Mouse (Mus musculus): ENCODE results near the gene Nolc1. TPM values are rescaled to one million over a fixed set of nuclear protein-coding genes. Genes with fewer than 3 reads are reported as not detected.
A peak's percentile ranks its signal among the peaks of the same experiment; 100 is the strongest.

Gene Nolc1
- total and polyA plus RNA-seq, 3 experiments, result 116 to 153 (median 147) TPM

DNA sequence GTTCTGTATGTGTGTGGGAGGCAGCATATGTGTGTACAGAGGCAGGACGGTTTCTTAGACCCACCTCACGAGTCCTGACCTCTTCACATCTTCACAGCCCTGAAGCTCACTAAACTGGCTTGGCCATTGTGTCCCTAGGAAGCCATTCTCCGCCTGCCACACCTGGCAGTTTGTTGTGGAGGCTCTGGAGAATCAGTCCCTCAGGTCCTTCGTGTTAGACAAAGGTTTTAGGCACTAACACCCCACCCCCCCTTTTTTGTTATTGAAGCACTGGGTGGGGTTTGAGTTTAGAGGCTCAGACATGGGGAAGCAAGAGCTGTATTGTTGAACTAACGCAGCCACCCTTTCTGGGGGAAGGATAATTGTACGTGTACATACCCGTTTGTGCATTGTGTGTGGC lies 2.4 kb upstream of the Nolc1 start:
- DNase-seq (ENCODE audit: low spot score), result no peak
- Histone ChIP-seq H3K27me3 (ENCODE audit: insufficient read depth, low read length) (no peaks in the 10 kb centered on the region), H3K4me3 (ENCODE audit: low read depth, low read length) (no peak overlapping the region), H3K36me3 (replicated peaks) (peaks cover 76% of the 10 kb centered on the region), H3K9me3 (replicated peaks) (no peaks in the 10 kb centered on the region), H3K4me1 (ENCODE audit: insufficient read depth, low read depth, low read length) (peaks cover 42% of the 10 kb centered on the region)
- no peak for TF ChIP-seq CTCF (IDR thresholded peaks at IDR 0.05; ENCODE audit: low read depth, low read length)
- no peak for TF ChIP-seq POLR2AphosphoS5 (IDR thresholded peaks at IDR 0.05; ENCODE audit: insufficient replicate concordance, low read depth, low read length)
- no peak for TF ChIP-seq GATA2 (IDR thresholded peaks at IDR 0.05; ENCODE audit: borderline replicate concordance, low read depth, low read length)
- TF ChIP-seq TAL1 (conservative IDR thresholded peaks at IDR 0.05; ENCODE audit: low read depth, low read length), result no peak
- no peak for TF ChIP-seq GATA1 (IDR thresholded peaks at IDR 0.05; ENCODE audit: borderline replicate concordance, low read length)
- ATAC-seq (ENCODE audit: extremely low read depth, insufficient number of reproducible peaks, low FRiP score, poor library complexity, severe bottlenecking), result no peak

DNA sequence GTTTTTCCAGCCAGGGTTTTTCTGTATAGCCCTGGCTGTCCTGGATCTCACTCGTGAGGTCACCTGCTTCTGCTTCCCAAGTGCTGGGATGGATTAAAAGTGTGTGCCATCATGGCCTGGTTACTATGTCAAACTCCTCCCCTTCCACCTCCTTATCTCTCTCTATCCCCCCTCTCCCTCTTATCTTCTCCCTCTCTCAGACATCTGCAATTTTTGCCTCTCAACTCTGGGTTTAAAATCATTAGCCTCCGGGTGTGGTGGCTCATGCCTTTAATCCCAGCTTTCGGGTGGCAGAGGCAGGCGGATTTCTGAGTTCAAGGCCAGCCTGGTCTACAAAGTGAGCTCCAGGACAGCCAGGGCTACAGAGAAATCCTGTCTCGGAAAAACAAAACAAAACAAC lies 1.4 kb upstream of the Nolc1 start:
- no peaks in the 10 kb centered on the region for H3K27me3 ChIP-seq (ENCODE audit: insufficient read depth, low read length)
- ATAC-seq (ENCODE audit: extremely low read depth, insufficient number of reproducible peaks, low FRiP score, poor library complexity, severe bottlenecking) (no peak), DNase-seq (ENCODE audit: low spot score) (no peak)
- H3K36me3 ChIP-seq (replicated peaks), result peaks cover 76% of the 10 kb centered on the region
- TF ChIP-seq TAL1 (conservative IDR thresholded peaks at IDR 0.05; ENCODE audit: low read depth, low read length) (no peak), CTCF (IDR thresholded peaks at IDR 0.05; ENCODE audit: low read depth, low read length) (no peak)
- no peak overlapping the region for H3K4me3 ChIP-seq (ENCODE audit: low read depth, low read length)
- no peaks in the 10 kb centered on the region for H3K9me3 ChIP-seq (replicated peaks)
- peaks cover 49% of the 10 kb centered on the region for H3K4me1 ChIP-seq (ENCODE audit: insufficient read depth, low read depth, low read length)

DNA sequence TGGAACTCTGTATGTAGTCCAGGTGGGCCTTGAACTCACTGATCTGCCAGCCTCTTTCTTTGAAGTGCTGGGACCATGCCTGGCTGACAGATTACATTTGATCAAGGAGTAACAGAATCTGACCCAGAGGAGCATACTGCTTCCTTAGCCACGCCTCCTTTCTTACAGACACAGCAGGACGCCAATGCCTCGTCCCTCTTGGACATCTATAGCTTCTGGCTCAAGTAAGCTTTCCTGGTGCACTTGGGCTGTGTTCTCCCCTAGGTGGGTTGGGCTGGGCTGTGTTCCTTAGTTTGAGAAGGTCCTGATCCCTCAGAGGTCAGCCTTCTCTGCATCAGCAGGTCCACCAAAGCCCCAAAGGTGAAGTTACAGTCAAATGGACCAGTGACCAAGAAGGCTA lies 2.9 kb downstream of the Nolc1 start:
- TF ChIP-seq CTCF (IDR thresholded peaks at IDR 0.05; ENCODE audit: low read depth, low read length), result no peak
- DNase-seq (ENCODE audit: low spot score) (no peak), ATAC-seq (ENCODE audit: extremely low read depth, insufficient number of reproducible peaks, low FRiP score, poor library complexity, severe bottlenecking) (no peak)
- Histone ChIP-seq H3K4me3 (ENCODE audit: low read depth, low read length) (peak overlapping the region; percentile 5; the same call in 1 of the 2 replicates), H3K36me3 (replicated peaks) (peaks cover 77% of the 10 kb centered on the region), H3K4me1 (ENCODE audit: insufficient read depth, low read depth, low read length) (peaks cover 44% of the 10 kb centered on the region), H3K27me3 (ENCODE audit: insufficient read depth, low read length) (no peaks in the 10 kb centered on the region), H3K9me3 (replicated peaks) (no peaks in the 10 kb centered on the region)

DNA sequence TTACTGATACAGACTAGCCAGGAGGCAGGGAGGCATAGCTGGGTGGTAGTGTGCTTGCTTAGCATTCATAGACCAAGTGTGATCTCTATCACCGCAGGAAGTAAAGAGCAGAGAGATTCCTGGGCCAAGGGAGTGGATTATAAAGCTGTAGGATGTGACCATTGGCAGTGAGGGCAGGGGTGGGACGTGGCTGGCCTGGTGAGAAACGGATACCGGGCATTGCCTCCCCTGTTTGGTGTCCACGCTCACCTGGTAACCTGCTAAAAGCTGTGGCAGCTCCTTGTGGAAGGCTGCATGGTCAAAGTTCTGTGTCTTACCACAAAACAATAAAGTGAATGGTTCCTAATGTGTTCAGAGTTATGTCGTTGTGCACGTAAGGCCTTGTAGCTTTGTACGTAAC lies 9.5 kb downstream of the Nolc1 start:
- no peak for ATAC-seq (ENCODE audit: extremely low read depth, insufficient number of reproducible peaks, low FRiP score, poor library complexity, severe bottlenecking)
- H3K36me3 ChIP-seq (replicated peaks), result peaks cover 73% of the 10 kb centered on the region

DNA sequence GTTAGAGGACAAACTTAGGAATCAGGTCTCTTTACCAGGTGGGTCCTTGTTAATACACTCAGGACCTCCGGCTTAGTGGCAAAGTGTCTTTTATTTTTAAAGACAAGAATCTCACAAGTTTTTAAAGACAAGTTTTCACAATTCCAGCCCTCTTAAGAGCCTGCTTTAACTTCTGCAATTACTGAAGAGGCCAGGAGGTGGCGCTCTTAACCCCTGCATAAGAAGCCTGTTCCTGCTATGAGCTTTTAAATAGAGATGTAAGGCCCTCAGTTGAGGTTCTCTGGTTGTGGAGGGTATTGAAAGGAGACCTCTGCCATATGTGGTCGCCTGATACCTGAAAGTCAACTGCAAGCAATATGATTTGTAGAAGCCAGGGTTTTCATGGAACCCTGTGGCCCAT lies 10.7 kb downstream of the Nolc1 start:
- TF ChIP-seq CTCF (IDR thresholded peaks at IDR 0.05; ENCODE audit: low read depth, low read length), result peak; percentile 55
- no peak for TF ChIP-seq POLR2AphosphoS5 (IDR thresholded peaks at IDR 0.05; ENCODE audit: insufficient replicate concordance, low read depth, low read length)
- no peak for TF ChIP-seq TAL1 (conservative IDR thresholded peaks at IDR 0.05; ENCODE audit: low read depth, low read length)
- no peak for TF ChIP-seq GATA1 (IDR thresholded peaks at IDR 0.05; ENCODE audit: borderline replicate concordance, low read length)
- no peak for TF ChIP-seq GATA2 (IDR thresholded peaks at IDR 0.05; ENCODE audit: borderline replicate concordance, low read depth, low read length)
- Histone ChIP-seq H3K4me3 (ENCODE audit: low read depth, low read length) (no peak overlapping the region), H3K9me3 (replicated peaks) (no peaks in the 10 kb centered on the region), H3K4me1 (ENCODE audit: insufficient read depth, low read depth, low read length) (peaks cover 14% of the 10 kb centered on the region), H3K36me3 (replicated peaks) (peaks cover 62% of the 10 kb centered on the region), H3K27me3 (ENCODE audit: insufficient read depth, low read length) (no peaks in the 10 kb centered on the region)
- no peak for ATAC-seq (ENCODE audit: extremely low read depth, insufficient number of reproducible peaks, low FRiP score, poor library complexity, severe bottlenecking)
- peak; percentile 38 for DNase-seq (ENCODE audit: low spot score)

More for the DNA sequence above, 9.5 kb downstream of the Nolc1 start:
- no peak for DNase-seq (ENCODE audit: low spot score)
- TF ChIP-seq GATA1 (IDR thresholded peaks at IDR 0.05; ENCODE audit: borderline replicate concordance, low read length), result no peak
- Histone ChIP-seq H3K4me3 (ENCODE audit: low read depth, low read length) (no peak overlapping the region), H3K4me1 (ENCODE audit: insufficient read depth, low read depth, low read length) (peaks cover 17% of the 10 kb centered on the region), H3K9me3 (replicated peaks) (no peaks in the 10 kb centered on the region), H3K27me3 (ENCODE audit: insufficient read depth, low read length) (no peaks in the 10 kb centered on the region)

DNA sequence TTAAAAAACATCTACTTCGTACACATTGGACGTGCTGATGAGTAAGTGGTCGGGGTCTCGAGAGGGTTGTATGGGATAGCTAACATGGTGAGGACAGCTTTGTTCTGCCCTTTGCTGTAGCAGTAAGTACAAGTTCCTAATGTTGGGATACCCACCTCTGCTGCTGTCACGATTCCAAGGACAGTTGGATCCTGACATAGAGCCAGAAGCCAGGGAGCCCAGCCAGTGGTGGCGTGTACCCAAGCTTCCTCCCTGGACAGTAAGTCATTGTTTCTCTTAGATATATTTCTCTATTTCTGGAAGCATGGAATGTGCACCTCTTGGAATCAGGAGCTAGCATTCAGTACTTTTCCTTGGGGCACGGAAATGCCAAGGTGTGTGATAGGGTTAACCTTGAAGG lies 12.2 kb downstream of the Nolc1 start:
- TF ChIP-seq CTCF (IDR thresholded peaks at IDR 0.05; ENCODE audit: low read depth, low read length), result no peak
- no peak for TF ChIP-seq POLR2AphosphoS5 (IDR thresholded peaks at IDR 0.05; ENCODE audit: insufficient replicate concordance, low read depth, low read length)
- no peak for TF ChIP-seq TAL1 (conservative IDR thresholded peaks at IDR 0.05; ENCODE audit: low read depth, low read length)
- TF ChIP-seq GATA1 (IDR thresholded peaks at IDR 0.05; ENCODE audit: borderline replicate concordance, low read length), result no peak
- no peak for TF ChIP-seq GATA2 (IDR thresholded peaks at IDR 0.05; ENCODE audit: borderline replicate concordance, low read depth, low read length)
- ATAC-seq (ENCODE audit: extremely low read depth, insufficient number of reproducible peaks, low FRiP score, poor library complexity, severe bottlenecking), result no peak
- peaks cover 5% of the 10 kb centered on the region; the same call in 1 of the 2 replicates for H3K27me3 ChIP-seq (ENCODE audit: insufficient read depth, low read length)

DNA sequence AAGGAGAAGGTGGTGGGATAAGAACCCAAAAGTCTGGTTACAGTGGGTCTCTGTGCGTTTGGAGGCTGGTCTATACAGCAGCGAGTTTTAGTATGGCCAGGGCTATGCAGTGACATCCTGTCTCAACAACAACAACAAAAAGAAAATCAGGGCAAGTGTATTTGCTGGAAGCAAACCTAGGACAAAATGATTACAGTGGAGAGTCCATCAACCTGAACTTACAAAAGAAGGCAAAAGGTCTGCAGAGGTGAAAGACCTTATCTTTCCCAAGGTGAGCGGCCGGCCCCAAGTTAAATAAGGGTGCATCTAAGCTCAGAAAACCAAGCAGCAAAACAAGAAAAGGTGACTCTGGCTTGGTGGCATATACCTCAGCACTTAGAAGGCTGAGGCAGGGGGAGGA lies 16.0 kb downstream of the Nolc1 start:
- no peak for TF ChIP-seq GATA1 (IDR thresholded peaks at IDR 0.05; ENCODE audit: borderline replicate concordance, low read length)
- no peak for TF ChIP-seq GATA2 (IDR thresholded peaks at IDR 0.05; ENCODE audit: borderline replicate concordance, low read depth, low read length)
- TF ChIP-seq POLR2AphosphoS5 (IDR thresholded peaks at IDR 0.05; ENCODE audit: insufficient replicate concordance, low read depth, low read length), result no peak
- no peak for TF ChIP-seq TAL1 (conservative IDR thresholded peaks at IDR 0.05; ENCODE audit: low read depth, low read length)
- TF ChIP-seq CTCF (IDR thresholded peaks at IDR 0.05; ENCODE audit: low read depth, low read length), result no peak
- Histone ChIP-seq H3K4me3 (ENCODE audit: low read depth, low read length) (no peak overlapping the region), H3K36me3 (replicated peaks) (peaks cover 9% of the 10 kb centered on the region), H3K4me1 (ENCODE audit: insufficient read depth, low read depth, low read length) (no peaks in the 10 kb centered on the region; the same call in 1 of the 2 replicates), H3K9me3 (replicated peaks) (no peaks in the 10 kb centered on the region), H3K27me3 (ENCODE audit: insufficient read depth, low read length) (peaks cover 11% of the 10 kb centered on the region; the same call in 1 of the 2 replicates)
- DNase-seq (ENCODE audit: low spot score) (no peak), ATAC-seq (ENCODE audit: extremely low read depth, insufficient number of reproducible peaks, low FRiP score, poor library complexity, severe bottlenecking) (no peak)

More for the DNA sequence above, 12.2 kb downstream of the Nolc1 start:
- H3K4me3 ChIP-seq (ENCODE audit: low read depth, low read length), result no peak overlapping the region
- H3K4me1 ChIP-seq (ENCODE audit: insufficient read depth, low read depth, low read length), result peaks cover 5% of the 10 kb centered on the region
- no peak for DNase-seq (ENCODE audit: low spot score)
- no peaks in the 10 kb centered on the region for H3K9me3 ChIP-seq (replicated peaks)
- peaks cover 46% of the 10 kb centered on the region for H3K36me3 ChIP-seq (replicated peaks)
